Mouse (Mus musculus): ENCODE results near the gene Grik4.

- TF ChIP-seq CTCF (IDR thresholded peaks at IDR 0.05; ENCODE audit: borderline replicate concordance, extremely low read depth, insufficient read depth, insufficient read length) = no peak
- no peak for TF ChIP-seq POLR2A (IDR thresholded peaks at IDR 0.05; ENCODE audit: borderline replicate concordance, extremely low read depth, insufficient read depth, insufficient read length, poor library complexity, severe bottlenecking)
These were observed 302.7 kb downstream of the Grik4 start for GRCm38 (mm10) chr9:42641550-42642117.

All from brain, embryonic 14.5 days (tissue).